Mouse (Mus musculus) neural tube, embryonic 12.5 days (tissue): ENCODE results near the gene Slc7a3. TPM values are rescaled to one million over a fixed set of nuclear protein-coding genes. Genes with fewer than 3 reads are reported as not detected.
A peak's percentile ranks its signal among the peaks of the same experiment; 100 is the strongest.
"Not testable (repeated sequence)": the region's sequence is repeated elsewhere in the genome, so short reads cannot be mapped to it uniquely, and the experiment has no call there.

Source experiments
- ATAC-seq: fragments of 200-750 bp; cut with Nextera tagmentation; 2 replicates; pipeline ENCODE4 v1.8.0; 2017; ENCODE audit warnings: low read depth, mild to moderate bottlenecking, moderate TSS enrichment, moderate library complexity; ENCODE audit not compliant: low FRiP score
- H3K27ac ChIP-seq: fragments of 300-500 bp; sonication (generic); 2 replicates; pipeline ENCODE4 v1.5.1; 2016
- H3K27me3 ChIP-seq: fragments of 300-500 bp; sonication (generic); replicated peaks from 2 replicates; pipeline ENCODE4 v1.6.1; 2016; ENCODE audit warnings: mild to moderate bottlenecking
- H3K36me3 ChIP-seq: fragments of 300-500 bp; sonication (generic); 2 replicates; pipeline ENCODE4 v1.6.1; 2016; ENCODE audit warnings: mild to moderate bottlenecking
- H3K4me1 ChIP-seq: fragments of 300-500 bp; sonication (generic); 2 replicates; pipeline ENCODE4 v1.6.1; 2016
- H3K4me2 ChIP-seq: fragments of 300-500 bp; sonication (generic); replicated peaks from 2 replicates; pipeline ENCODE4 v1.6.1; 2016; ENCODE audit warnings: mild to moderate bottlenecking
- H3K4me3 ChIP-seq: fragments of 300-500 bp; sonication (generic); 2 replicates; pipeline ENCODE4 v1.5.1; 2016
- H3K9ac ChIP-seq: fragments of 300-500 bp; sonication (generic); 2 replicates; pipeline ENCODE4 v1.6.1; 2016; ENCODE audit warnings: mild to moderate bottlenecking
- H3K9me3 ChIP-seq: fragments of 300-500 bp; sonication (generic); 2 replicates; pipeline ENCODE4 v1.6.1; 2016; ENCODE audit warnings: mild to moderate bottlenecking
- WGBS: fragments of 180-500 bp; shearing (Covaris S2); methylation state at CpG from one replicate; pipeline ENCODE4 v1.1.7; 2016; 5-methylcytosine and 5-hydroxymethylcytosine counted together
- polyA plus RNA-seq: library from polyadenylated mRNA; unstranded; fragments of >200 nt; fragmentation: Nextera tagmentation; extraction: Ambion mirVana; gene quantifications from 2 replicates; pipeline ENCODE4 v1.2.1, GENCODE M21; 2016

Slc7a3 gene
- polyA plus RNA-seq = 0.78 and 0.94 TPM in 2 replicates

DNA sequence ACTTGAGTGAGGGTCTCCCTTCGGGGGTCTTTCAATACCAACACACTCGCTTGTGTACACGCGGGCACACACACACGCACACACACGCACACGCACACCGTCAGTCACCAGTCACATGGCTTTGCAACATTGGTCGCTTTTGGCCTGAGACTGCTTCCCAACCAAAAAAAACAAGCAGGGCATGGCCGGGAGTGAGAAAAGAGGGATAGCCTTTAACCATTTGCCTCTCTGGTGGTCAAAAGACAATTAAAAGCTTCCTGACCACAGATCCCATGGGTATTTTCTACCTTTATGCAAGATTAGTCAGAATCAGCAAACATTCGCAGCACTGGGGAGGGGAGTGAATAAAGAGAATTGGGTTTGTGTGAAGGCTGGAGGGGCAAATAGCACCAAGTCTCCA, at the start of gene Slc7a3:
Gene Slc7a3 (minus strand): TSS at position 101 of the 400 bp plus-strand sequence.
- Histone ChIP-seq H3K9ac (no peak within 1 kb of the TSS), H3K27ac (no peak within 1 kb of the TSS), H3K27me3 (no peaks in the 10 kb centered on the region), H3K4me1 (no peaks in the 10 kb centered on the region), H3K4me2 (peak within 1 kb of the TSS; percentile 59), H3K9me3 (no peaks in the 10 kb centered on the region), H3K36me3 (no peaks in the 10 kb centered on the region), H3K4me3 (peak within 1 kb of the TSS; percentile 9; the same call in 1 of the 2 replicates)
- ATAC-seq = no peak
- 36% methylated on average over 11 of the region's 11 CpGs for WGBS

GRCm38 (mm10) chrX:101131992-101132791, 46.4 kb upstream of the Slc7a3 start:
- ATAC-seq = peak; percentile 41; the same call in 1 of the 2 replicates
- Histone ChIP-seq H3K9me3 (no peaks in the 10 kb centered on the region), H3K27me3 (no peaks in the 10 kb centered on the region), H3K4me3 (no peak overlapping the region), H3K4me2 (peak overlapping the region; percentile 32; the same call in 1 of the 2 replicates), H3K4me1 (no peaks in the 10 kb centered on the region), H3K27ac (no peak overlapping the region), H3K36me3 (no peaks in the 10 kb centered on the region), H3K9ac (no peak overlapping the region)
- WGBS = 39% methylated on average over 12 of the region's 12 CpGs

DNA sequence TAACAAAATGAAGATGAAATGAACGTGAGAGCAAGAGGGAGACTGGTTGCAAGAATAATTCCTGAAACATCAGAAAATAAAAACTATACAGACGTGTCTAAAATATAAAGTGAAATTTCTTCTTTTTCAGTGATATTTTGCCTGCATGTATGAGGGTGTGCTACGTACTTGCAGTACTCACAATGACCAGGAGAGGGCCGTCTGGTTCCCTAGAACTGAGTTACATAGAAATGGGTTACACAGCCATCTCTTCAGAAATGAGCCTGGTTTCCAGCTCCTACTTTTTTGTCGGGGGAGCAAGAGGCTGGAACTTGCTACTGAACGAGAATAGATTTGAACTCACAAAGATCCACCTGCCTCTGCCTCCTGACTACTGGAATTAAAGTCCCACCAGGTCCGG, 45.2 kb upstream of the Slc7a3 start:
- ATAC-seq = no peak
- Histone ChIP-seq H3K4me3 (no peak overlapping the region), H3K4me2 (no peak overlapping the region), H3K27me3 (no peaks in the 10 kb centered on the region), H3K4me1 (no peaks in the 10 kb centered on the region), H3K27ac (no peak overlapping the region), H3K9ac (no peak overlapping the region), H3K36me3 (no peaks in the 10 kb centered on the region), H3K9me3 (no peaks in the 10 kb centered on the region)
- 33% methylated on average over 7 of the region's 7 CpGs for WGBS

DNA sequence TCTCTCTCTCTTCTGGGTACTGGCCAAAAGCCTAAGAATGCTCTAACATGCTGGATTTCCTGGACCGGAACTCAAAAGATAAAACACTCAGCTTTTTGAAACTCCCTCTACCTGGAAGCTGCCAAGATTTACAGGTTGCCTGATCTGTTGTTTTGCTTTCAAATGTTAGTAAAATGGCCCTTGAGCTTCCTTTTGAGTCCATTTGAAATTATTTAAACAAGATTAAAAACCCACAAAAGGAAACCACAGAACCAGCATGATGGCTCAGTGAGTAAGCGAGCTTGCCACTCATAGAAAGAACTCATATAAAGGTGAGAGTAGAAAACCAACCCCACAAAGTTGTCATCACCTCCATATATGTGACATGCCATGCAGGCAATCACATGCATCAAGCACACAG, 42.7 kb upstream of the Slc7a3 start:
- 91% methylated on average over 2 of the region's 2 CpGs for whole genome bisulfite sequencing
- H3K27me3 ChIP-seq = no peaks in the 10 kb centered on the region
- H3K27ac ChIP-seq = no peak overlapping the region
- H3K36me3 ChIP-seq = no peaks in the 10 kb centered on the region
- no peaks in the 10 kb centered on the region for H3K4me1 ChIP-seq
- no peak for ATAC-seq
- no peaks in the 10 kb centered on the region for H3K9me3 ChIP-seq
- H3K4me2 ChIP-seq = no peak overlapping the region
- H3K9ac ChIP-seq = no peak overlapping the region
- no peak overlapping the region for H3K4me3 ChIP-seq

- H3K27ac ChIP-seq = no peak overlapping the region
- WGBS = 79% methylated on average over 2 of the region's 2 CpGs
- ATAC-seq = no peak
- no peak overlapping the region for H3K4me3 ChIP-seq
- H3K9me3 ChIP-seq = no peaks in the 10 kb centered on the region
- no peaks in the 10 kb centered on the region for H3K4me1 ChIP-seq
- H3K9ac ChIP-seq = no peak overlapping the region
- H3K27me3 ChIP-seq = no peaks in the 10 kb centered on the region
- H3K36me3 ChIP-seq = no peaks in the 10 kb centered on the region
- no peak overlapping the region for H3K4me2 ChIP-seq
These were observed 41.2 kb upstream of the Slc7a3 start for GRCm38 (mm10) chrX:101126977-101127376.

- H3K9me3 ChIP-seq = no peaks in the 10 kb centered on the region
- no peak overlapping the region for H3K4me2 ChIP-seq
- WGBS = 76% methylated on average over 7 of the region's 7 CpGs
- no peak overlapping the region for H3K9ac ChIP-seq
- no peaks in the 10 kb centered on the region for H3K36me3 ChIP-seq
- H3K27ac ChIP-seq = no peak overlapping the region
- no peaks in the 10 kb centered on the region for H3K27me3 ChIP-seq
- H3K4me3 ChIP-seq = no peak overlapping the region
- H3K4me1 ChIP-seq = no peaks in the 10 kb centered on the region
- no peak for ATAC-seq
These were observed 40.7 kb upstream of the Slc7a3 start for GRCm38 (mm10) chrX:101126474-101126955.

- H3K4me1 ChIP-seq = no peaks in the 10 kb centered on the region
- H3K9me3 ChIP-seq = no peaks in the 10 kb centered on the region
- H3K27ac ChIP-seq = no peak overlapping the region
- no peaks in the 10 kb centered on the region for H3K36me3 ChIP-seq
- no peak overlapping the region for H3K4me2 ChIP-seq
- WGBS = 66% methylated on average over 1 of the region's 1 CpGs
- no peak overlapping the region for H3K4me3 ChIP-seq
- no peak for ATAC-seq
- no peak overlapping the region for H3K9ac ChIP-seq
- H3K27me3 ChIP-seq = no peaks in the 10 kb centered on the region
These were observed 34.7 kb upstream of the Slc7a3 start for GRCm38 (mm10) chrX:101120546-101120945.

- peak overlapping the region; percentile 59 for H3K4me2 ChIP-seq
- not testable (repeated sequence) for H3K4me3 ChIP-seq, ATAC-seq, H3K4me1 ChIP-seq, H3K9ac ChIP-seq, H3K27ac ChIP-seq, H3K36me3 ChIP-seq, H3K9me3 ChIP-seq, H3K27me3 ChIP-seq
- WGBS = 23% methylated on average over 9 of the region's 9 CpGs
These were observed 609 bp downstream of the Slc7a3 start for GRCm38 (mm10) chrX:101085211-101085610.

- Histone ChIP-seq H3K4me1 (no peaks in the 10 kb centered on the region), H3K36me3 (no peaks in the 10 kb centered on the region), H3K9me3 (no peaks in the 10 kb centered on the region), H3K9ac (no peak overlapping the region), H3K4me2 (no peak overlapping the region), H3K27ac (no peak overlapping the region), H3K27me3 (no peaks in the 10 kb centered on the region), H3K4me3 (no peak overlapping the region)
- 45% methylated on average over 2 of the region's 2 CpGs for WGBS
- ATAC-seq = no peak
These were observed 1.6 kb downstream of the Slc7a3 start for GRCm38 (mm10) chrX:101084192-101084591.

- Histone ChIP-seq H3K9me3 (no peaks in the 10 kb centered on the region), H3K4me2 (no peak overlapping the region), H3K4me1 (no peaks in the 10 kb centered on the region), H3K27me3 (no peaks in the 10 kb centered on the region), H3K4me3 (no peak overlapping the region), H3K36me3 (no peaks in the 10 kb centered on the region), H3K9ac (no peak overlapping the region), H3K27ac (no peak overlapping the region)
- ATAC-seq = no peak
- WGBS = 92% methylated on average over 1 of the region's 1 CpGs
These were observed 20.6 kb downstream of the Slc7a3 start for GRCm38 (mm10) chrX:101065245-101065644.

GRCm38 (mm10) chrX:101063503-101063902, 22.3 kb downstream of the Slc7a3 start:
- Histone ChIP-seq H3K27me3 (no peaks in the 10 kb centered on the region), H3K9me3 (no peaks in the 10 kb centered on the region), H3K36me3 (no peaks in the 10 kb centered on the region), H3K4me3 (no peak overlapping the region), H3K4me1 (no peaks in the 10 kb centered on the region), H3K9ac (no peak overlapping the region), H3K27ac (no peak overlapping the region), H3K4me2 (no peak overlapping the region)
- ATAC-seq = no peak
- 62% methylated on average over 2 of the region's 2 CpGs for WGBS

DNA sequence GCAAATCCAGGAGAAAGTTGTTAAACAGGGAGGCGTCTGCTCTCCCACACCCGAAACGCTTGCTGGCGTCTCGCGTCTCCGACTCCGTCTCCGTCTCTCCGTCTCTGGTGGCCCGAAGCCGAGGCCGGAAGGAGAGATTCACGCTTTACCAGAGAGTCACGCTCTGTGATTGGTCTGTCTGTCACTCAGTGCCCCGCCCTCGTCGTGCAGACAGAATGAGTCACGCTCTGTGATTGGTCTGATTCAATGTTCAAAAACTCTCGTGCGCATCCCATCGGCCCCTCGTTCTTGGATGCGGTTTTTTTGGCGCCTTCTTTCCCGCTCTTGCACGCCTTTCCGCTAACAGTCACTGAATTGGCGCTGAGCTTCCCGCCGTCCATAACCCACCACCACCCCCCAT, 26.3 kb downstream of the Slc7a3 start, which contains the start of gene Tex11:
Gene Tex11 (minus strand): TSS at position 127 of the 400 bp plus-strand sequence.
- ATAC-seq = no peak
- H3K36me3 ChIP-seq = no peaks in the 10 kb centered on the region
- no peak within 1 kb of the TSS for H3K27ac ChIP-seq
- no peaks in the 10 kb centered on the region for H3K27me3 ChIP-seq
- no peaks in the 10 kb centered on the region for H3K9me3 ChIP-seq
- no peak within 1 kb of the TSS for H3K9ac ChIP-seq
- no peak within 1 kb of the TSS for H3K4me2 ChIP-seq
- no peak within 1 kb of the TSS for H3K4me3 ChIP-seq
- no peaks in the 10 kb centered on the region for H3K4me1 ChIP-seq
- 89% methylated on average over 31 of the region's 31 CpGs for WGBS
